Mouse (Mus musculus) liver, adult 2 months (tissue): ENCODE measurements around the gene Alms1.

Experiments
- CTCF ChIP-seq: fragments of 200-500 bp; IDR thresholded peaks from 2 replicates; pipeline ENCODE4 v1.5.1; 2011; ENCODE audit warnings: low read depth, low read length, control low read depth
- POLR2A ChIP-seq: fragments of 200-500 bp; IDR thresholded peaks from 2 replicates; pipeline ENCODE4 v1.6.1; 2011; ENCODE audit warnings: low read length, control low read depth; ENCODE audit not compliant: insufficient read depth; ENCODE audit errors: extremely low read depth

DNA sequence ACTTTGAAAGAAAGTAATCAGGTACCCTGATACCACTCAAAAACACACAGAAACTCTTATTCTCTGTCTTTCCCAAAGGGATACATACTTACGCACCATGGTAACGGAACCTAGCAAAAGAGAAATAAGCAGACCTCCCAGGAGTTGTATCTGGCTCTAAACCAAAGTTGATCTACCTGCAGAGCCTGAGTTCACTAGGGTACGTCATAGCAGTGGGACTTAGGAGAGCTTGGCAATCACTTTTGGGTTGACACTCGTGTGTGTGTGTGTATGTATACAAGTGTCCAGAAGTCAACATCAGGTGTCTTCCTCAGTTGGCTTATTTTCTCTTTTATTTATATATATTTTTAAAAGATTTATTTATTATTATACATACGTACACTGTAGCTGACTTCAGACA, 5.6 kb upstream of the Alms1 start:
- no peak for TF ChIP-seq POLR2A
- TF ChIP-seq CTCF, result no peak
